Mouse (Mus musculus) intestine, embryonic 14.5 days (tissue): ENCODE measurements around the gene Atg101. TPM values are rescaled to one million over a fixed set of nuclear protein-coding genes. Genes with fewer than 3 reads are reported as not detected.
A peak's percentile ranks its signal among the peaks of the same experiment; 100 is the strongest.
"Not testable (repeated sequence)": the region's sequence is repeated elsewhere in the genome, so short reads cannot be mapped to it uniquely, and the experiment has no call there.

ENCODE experiments used
- ATAC-seq: fragments of 200-750 bp; cut with Nextera tagmentation; replicated peaks from 2 replicates; pipeline ENCODE4 v1.8.0; 2017; ENCODE audit warnings: low read depth, moderate number of reproducible peaks, moderate TSS enrichment, moderate library complexity; ENCODE audit not compliant: low FRiP score, low TSS enrichment
- DNase-seq: peaks from one replicate; pipeline ENCODE4 v3.0.0-alpha.2; 2018; ENCODE audit warnings: low spot score
- H3K27ac ChIP-seq: fragments of 300-500 bp; sonication (generic); 2 replicates; pipeline ENCODE4 v1.5.1; 2014; ENCODE audit warnings: low read depth, mild to moderate bottlenecking, control low read depth
- H3K27me3 ChIP-seq: fragments of 300-500 bp; sonication (generic); replicated peaks from 2 replicates; pipeline ENCODE4 v1.6.1; 2014; ENCODE audit warnings: low read length, control low read depth; ENCODE audit not compliant: control insufficient read depth, insufficient read depth
- H3K36me3 ChIP-seq: fragments of 300-500 bp; sonication (generic); 2 replicates; pipeline ENCODE4 v1.6.1; 2014; ENCODE audit warnings: low read length, control low read depth; ENCODE audit not compliant: control insufficient read depth, insufficient read depth
- H3K4me1 ChIP-seq: fragments of 300-500 bp; sonication (generic); replicated peaks from 2 replicates; pipeline ENCODE4 v1.6.1; 2014; ENCODE audit warnings: low read length, control low read depth, mixed read lengths; ENCODE audit not compliant: control insufficient read depth, insufficient read depth
- H3K4me2 ChIP-seq: fragments of 300-500 bp; sonication (generic); 2 replicates; pipeline ENCODE4 v1.6.1; 2014; ENCODE audit warnings: low read length
- H3K4me3 ChIP-seq: fragments of 300-500 bp; sonication (generic); 2 replicates; pipeline ENCODE4 v1.5.1; 2014; ENCODE audit warnings: low read depth, low read length, control low read depth, mixed read lengths
- H3K9ac ChIP-seq: fragments of 300-500 bp; sonication (generic); 2 replicates; pipeline ENCODE4 v1.6.1; 2014; ENCODE audit warnings: mild to moderate bottlenecking, low read length
- H3K9me3 ChIP-seq: fragments of 300-500 bp; sonication (generic); 2 replicates; pipeline ENCODE4 v1.6.1; 2016; ENCODE audit warnings: low read length, control low read depth; ENCODE audit not compliant: control insufficient read depth
- WGBS: fragments of 180-500 bp; shearing (Covaris S2); extraction: QIAGEN DNeasy Blood & Tissue Kit; methylation state at CpG from one replicate; pipeline ENCODE4 v1.1.7; 2014; 5-methylcytosine and 5-hydroxymethylcytosine counted together
- polyA plus RNA-seq: library from polyadenylated mRNA; unstranded; fragments of >200 nt; fragmentation: Nextera tagmentation; extraction: Ambion mirVana; gene quantifications from 2 replicates; pipeline ENCODE4 v1.2.1, GENCODE M21; 2014

The Atg101 gene
- polyA plus RNA-seq, 1 experiment from 2014 or later = 67.1 TPM

DNA sequence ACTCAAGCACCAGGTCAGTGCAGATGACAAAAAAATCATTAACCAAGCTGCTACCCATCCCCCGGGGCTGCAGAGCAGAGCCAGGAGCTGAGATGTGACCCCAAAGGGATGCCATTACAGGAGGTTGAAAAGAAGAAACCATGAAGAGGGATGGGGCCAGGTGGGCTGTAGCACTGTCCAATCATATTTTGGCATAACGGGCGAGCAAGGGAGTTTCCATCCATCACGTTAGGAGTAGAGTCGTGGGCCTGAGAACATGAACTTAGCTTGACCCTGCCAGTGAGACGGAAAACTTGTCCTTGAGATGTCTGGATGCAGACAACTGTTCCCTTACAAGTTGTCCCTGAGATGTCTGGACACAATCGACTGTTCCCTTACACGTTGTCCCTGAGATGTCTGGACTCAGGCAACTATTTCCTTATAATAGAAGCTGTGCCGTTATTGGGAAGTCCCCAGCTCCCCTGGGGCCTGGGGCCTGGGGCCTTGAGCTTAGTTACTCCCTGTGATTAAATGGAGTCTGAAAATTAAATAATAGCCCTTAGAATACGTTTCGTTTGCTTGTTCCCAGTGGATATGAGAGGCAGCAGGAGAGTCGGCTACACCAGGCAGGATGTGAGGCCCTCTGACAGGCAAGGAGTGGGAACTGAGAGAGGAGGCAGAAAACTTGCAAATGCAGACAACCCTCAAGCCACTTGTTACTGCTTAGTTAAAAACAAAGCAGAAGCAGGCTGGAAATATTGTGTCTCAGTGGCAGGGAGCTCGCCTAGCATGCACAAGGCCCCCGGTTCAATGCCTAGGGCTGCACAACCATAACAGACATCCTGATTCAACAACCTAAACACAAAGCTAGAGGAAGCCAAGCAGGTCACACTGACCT lies 35.1 kb downstream of the Atg101 start:
- ATAC-seq = no peak
- WGBS = 48% methylated on average over 14 of the region's 14 CpGs
- H3K9ac ChIP-seq = no peak overlapping the region
- no peaks in the 10 kb centered on the region for H3K36me3 ChIP-seq
- no peak for DNase-seq
- H3K4me3 ChIP-seq = no peak overlapping the region
- H3K4me1 ChIP-seq = peaks cover 12% of the 10 kb centered on the region
- no peaks in the 10 kb centered on the region for H3K9me3 ChIP-seq
- H3K4me2 ChIP-seq = no peak overlapping the region
- no peaks in the 10 kb centered on the region for H3K27me3 ChIP-seq
- 0 out of 2 replicates have a peak overlapping the region, but pooled peaks have one; percentile 14 for H3K27ac ChIP-seq

- Histone ChIP-seq H3K9me3 (no peaks in the 10 kb centered on the region), H3K4me3 (no peak overlapping the region), H3K27me3 (no peaks in the 10 kb centered on the region), H3K9ac (no peak overlapping the region), H3K4me2 (no peak overlapping the region), H3K36me3 (no peaks in the 10 kb centered on the region), H3K27ac (no peak overlapping the region), H3K4me1 (peaks cover 12% of the 10 kb centered on the region)
- WGBS = 76% methylated on average over 6 of the region's 6 CpGs
- DNase-seq = no peak
- no peak for ATAC-seq
These were observed 36.0 kb downstream of the Atg101 start for GRCm38 (mm10) chr15:101320010-101320617.

DNA sequence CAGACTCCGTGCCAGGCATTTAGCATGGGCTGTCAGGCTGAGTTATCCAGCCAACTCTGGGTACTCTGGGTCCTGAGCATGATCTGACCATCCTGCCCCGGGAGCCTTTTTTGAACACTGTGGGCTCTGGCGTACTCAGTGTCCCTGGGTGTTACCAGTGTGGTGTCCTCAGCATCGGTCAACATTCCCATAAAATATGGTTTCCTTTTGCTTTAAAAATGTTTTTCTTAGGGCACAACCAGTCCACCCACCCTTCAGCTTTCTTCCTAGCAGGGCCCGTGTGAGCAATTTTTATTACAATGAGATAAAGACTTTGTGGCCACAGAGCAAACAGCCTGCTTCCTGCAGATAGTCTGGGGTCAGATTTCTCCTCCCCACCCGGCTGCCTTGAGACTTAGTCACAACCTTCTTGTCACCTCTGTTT lies 36.6 kb downstream of the Atg101 start:
- no peaks in the 10 kb centered on the region for H3K27me3 ChIP-seq
- no peak overlapping the region for H3K4me3 ChIP-seq
- no peak for ATAC-seq
- peaks cover 12% of the 10 kb centered on the region for H3K4me1 ChIP-seq
- H3K4me2 ChIP-seq = no peak overlapping the region
- no peak overlapping the region for H3K9ac ChIP-seq
- H3K9me3 ChIP-seq = no peaks in the 10 kb centered on the region
- no peak for DNase-seq
- 29% methylated on average over 6 of the region's 6 CpGs for WGBS
- no peak overlapping the region for H3K27ac ChIP-seq
- H3K36me3 ChIP-seq = no peaks in the 10 kb centered on the region

DNA sequence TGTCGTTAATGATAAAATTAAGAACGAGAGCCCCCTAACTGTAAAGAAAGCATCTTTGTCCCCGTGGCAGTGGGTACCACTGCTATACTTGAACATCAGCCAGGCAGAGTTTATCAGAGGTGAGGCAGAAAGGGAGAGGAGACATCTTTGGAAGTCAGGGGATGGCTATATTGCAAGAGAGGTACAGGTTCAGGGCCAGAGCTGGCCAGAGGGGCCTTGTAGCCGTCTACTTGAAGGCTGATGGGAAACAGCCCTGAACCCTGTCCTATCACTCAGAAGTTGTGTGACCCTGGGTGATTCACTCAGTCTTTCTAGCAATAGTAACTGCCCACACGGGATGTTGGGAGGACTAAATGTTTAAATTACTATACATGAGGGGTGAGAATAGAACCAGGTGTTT lies 37.1 kb downstream of the Atg101 start:
- H3K4me2 ChIP-seq = no peak overlapping the region
- no peak overlapping the region for H3K27ac ChIP-seq
- no peaks in the 10 kb centered on the region for H3K9me3 ChIP-seq
- no peaks in the 10 kb centered on the region for H3K27me3 ChIP-seq
- H3K4me1 ChIP-seq = peaks cover 12% of the 10 kb centered on the region
- 45% methylated on average over 5 of the region's 5 CpGs for WGBS
- ATAC-seq (no peak), DNase-seq (no peak)
- no peak overlapping the region for H3K9ac ChIP-seq
- H3K36me3 ChIP-seq = no peaks in the 10 kb centered on the region
- H3K4me3 ChIP-seq = no peak overlapping the region

DNA sequence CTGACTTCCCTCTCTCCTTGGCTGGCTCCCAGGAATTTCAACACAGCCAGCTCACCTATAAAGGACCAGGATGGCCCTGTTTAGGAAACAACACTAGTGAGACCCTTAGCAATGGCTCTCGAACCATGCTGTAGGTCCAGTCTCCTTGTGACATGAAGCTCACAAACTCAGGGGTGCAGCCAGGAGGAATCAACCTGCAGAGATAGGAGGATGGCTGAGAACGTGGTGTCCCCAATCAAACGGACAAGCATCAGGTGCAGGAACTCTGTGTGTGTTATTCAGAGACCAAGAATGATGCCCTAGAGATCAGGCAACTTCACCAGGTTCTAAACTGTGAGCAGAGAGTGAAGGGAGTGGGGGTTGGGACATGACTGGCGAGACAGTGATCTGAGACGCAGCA lies 38.0 kb downstream of the Atg101 start:
- no peaks in the 10 kb centered on the region for H3K27me3 ChIP-seq
- no peaks in the 10 kb centered on the region for H3K36me3 ChIP-seq
- no peak overlapping the region for H3K9ac ChIP-seq
- DNase-seq (no peak), ATAC-seq (no peak)
- no peak overlapping the region for H3K27ac ChIP-seq
- 87% methylated on average over 5 of the region's 5 CpGs for WGBS
- no peaks in the 10 kb centered on the region for H3K9me3 ChIP-seq
- H3K4me3 ChIP-seq = no peak overlapping the region
- H3K4me2 ChIP-seq = no peak overlapping the region
- H3K4me1 ChIP-seq = peaks cover 12% of the 10 kb centered on the region

DNA sequence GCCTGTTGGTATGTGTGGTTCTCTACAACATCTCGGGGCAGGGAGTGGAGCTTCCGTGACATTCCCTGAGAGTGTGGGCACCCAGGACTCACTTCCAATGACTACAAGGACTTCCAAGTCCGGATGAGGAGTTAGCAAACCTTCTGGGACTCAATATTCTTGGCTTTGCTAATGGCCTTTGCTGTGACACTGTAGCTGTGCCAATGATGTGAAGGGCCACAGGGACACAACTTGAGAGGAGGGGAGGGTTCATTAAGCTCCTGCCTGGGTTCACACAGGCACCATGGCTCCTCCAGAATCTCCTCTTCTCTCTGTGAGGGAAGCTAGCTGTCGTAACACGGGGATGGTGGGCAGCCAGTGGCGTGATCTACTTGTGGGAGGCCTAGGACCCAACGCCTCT lies 38.6 kb downstream of the Atg101 start:
- DNase-seq = no peak
- no peaks in the 10 kb centered on the region for H3K36me3 ChIP-seq
- H3K4me2 ChIP-seq = no peak overlapping the region
- H3K9me3 ChIP-seq = no peaks in the 10 kb centered on the region
- whole genome bisulfite sequencing = 87% methylated on average over 7 of the region's 7 CpGs
- H3K4me3 ChIP-seq = no peak overlapping the region
- H3K4me1 ChIP-seq = peaks cover 17% of the 10 kb centered on the region
- H3K27ac ChIP-seq = no peak overlapping the region
- ATAC-seq = no peak
- H3K27me3 ChIP-seq = no peaks in the 10 kb centered on the region
- no peak overlapping the region for H3K9ac ChIP-seq

- no peak overlapping the region for H3K27ac ChIP-seq
- WGBS = 96% methylated on average over 5 of the region's 5 CpGs
- no peak for ATAC-seq
- no peaks in the 10 kb centered on the region for H3K27me3 ChIP-seq
- peaks cover 21% of the 10 kb centered on the region for H3K4me1 ChIP-seq
- H3K4me2 ChIP-seq = no peak overlapping the region
- H3K36me3 ChIP-seq = no peaks in the 10 kb centered on the region
- H3K9ac ChIP-seq = no peak overlapping the region
- H3K4me3 ChIP-seq = no peak overlapping the region
- no peak for DNase-seq
- H3K9me3 ChIP-seq = no peaks in the 10 kb centered on the region
These were observed 39.4 kb downstream of the Atg101 start for GRCm38 (mm10) chr15:101323511-101323910.

DNA sequence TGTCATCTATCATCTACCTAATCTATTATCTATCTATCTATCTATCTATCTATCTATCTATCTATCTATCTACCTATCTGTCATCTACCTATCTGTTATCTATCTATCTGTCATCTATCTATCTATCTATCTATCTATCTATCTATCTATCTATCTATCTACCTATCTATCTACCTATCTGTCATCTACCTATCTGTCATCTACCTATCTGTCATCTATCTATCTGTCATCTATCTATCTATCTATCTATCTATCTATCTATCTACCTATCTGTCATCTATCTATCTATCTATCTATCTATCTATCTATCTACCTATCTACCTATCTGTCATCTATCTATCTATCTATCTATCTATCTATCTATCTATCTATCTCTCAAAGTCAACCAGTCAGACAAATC lies 40.3 kb downstream of the Atg101 start:
- H3K36me3 ChIP-seq, DNase-seq, H3K9ac ChIP-seq, H3K4me3 ChIP-seq, ATAC-seq, H3K9me3 ChIP-seq, H3K27ac ChIP-seq, H3K27me3 ChIP-seq, H3K4me2 ChIP-seq: not testable (repeated sequence)
- peaks cover 25% of the 10 kb centered on the region for H3K4me1 ChIP-seq
